Mouse (Mus musculus) thymus, postnatal 10 days (tissue): ENCODE results near the gene Thumpd2.

Source experiments
- DNase-seq, 2 experiments: peaks; one replicate each; pipeline ENCODE4 v3.0.0; 2021; ENCODE audit warnings: low spot score in 2 of 2

The Thumpd2 gene

GRCm38 (mm10) chr17:81064979-81065311 is at the start of gene Thumpd2:
Gene Thumpd2 (minus strand): TSS chr17:81065082.
- DNase-seq, result peak; percentile 80 to 93

- no peak for DNase-seq
Observed at GRCm38 (mm10) chr17:81104237-81104636, 39.4 kb upstream of the Thumpd2 start.

- DNase-seq, result no peak
Observed at GRCm38 (mm10) chr17:81102866-81103265, 38.0 kb upstream of the Thumpd2 start.

- DNase-seq, result no peak
Observed at GRCm38 (mm10) chr17:81098444-81098843, 33.6 kb upstream of the Thumpd2 start.

GRCm38 (mm10) chr17:81096490-81096889 is 31.6 kb upstream of the Thumpd2 start:
- DNase-seq, result no peak

- DNase-seq, result no peak
Observed at GRCm38 (mm10) chr17:81092794-81093193, 27.9 kb upstream of the Thumpd2 start.

- DNase-seq, result no peak
Observed at GRCm38 (mm10) chr17:81088866-81089265, 24.0 kb upstream of the Thumpd2 start.

- no peak for DNase-seq
Observed at GRCm38 (mm10) chr17:81087735-81088134, 22.9 kb upstream of the Thumpd2 start.

GRCm38 (mm10) chr17:81064279-81064978 is 453 bp downstream of the Thumpd2 start:
- no peak for DNase-seq

- DNase-seq, result no peak
Observed at GRCm38 (mm10) chr17:81063346-81063745, 1.5 kb downstream of the Thumpd2 start.

- DNase-seq, result no peak
Observed at GRCm38 (mm10) chr17:81062349-81062871, 2.5 kb downstream of the Thumpd2 start.

- no peak for DNase-seq
Observed at GRCm38 (mm10) chr17:81056796-81057381, 8.0 kb downstream of the Thumpd2 start.

- no peak for DNase-seq
Observed at GRCm38 (mm10) chr17:81056035-81056434, 8.8 kb downstream of the Thumpd2 start.

- DNase-seq, result no peak
Observed at GRCm38 (mm10) chr17:81055522-81055921, 9.4 kb downstream of the Thumpd2 start.

GRCm38 (mm10) chr17:81053274-81053673 is 11.6 kb downstream of the Thumpd2 start:
- DNase-seq, result no peak

- DNase-seq, result no peak
Observed at GRCm38 (mm10) chr17:81047930-81048564, 16.8 kb downstream of the Thumpd2 start.

GRCm38 (mm10) chr17:81045525-81046150 is 19.2 kb downstream of the Thumpd2 start:
- DNase-seq, result peak; percentile 14 to 56

- DNase-seq, result no peak
Observed at GRCm38 (mm10) chr17:81045115-81045514, 19.8 kb downstream of the Thumpd2 start.

- no peak for DNase-seq
Observed at GRCm38 (mm10) chr17:81044356-81044755, 20.5 kb downstream of the Thumpd2 start.

- no peak for DNase-seq
Observed at GRCm38 (mm10) chr17:81041662-81042061, 23.2 kb downstream of the Thumpd2 start.

- no peak for DNase-seq
Observed at GRCm38 (mm10) chr17:81038707-81039408, 26.0 kb downstream of the Thumpd2 start.

- DNase-seq, result no peak
Observed at GRCm38 (mm10) chr17:81035354-81035753, 29.5 kb downstream of the Thumpd2 start.
